Mouse (Mus musculus) stomach, postnatal 0 days (tissue): ENCODE measurements around the gene Gm28230.

Source experiments
- CTCF ChIP-seq: IDR thresholded peaks from 2 replicates; pipeline ENCODE4 v1.5.1; 2016; ENCODE audit warnings: antibody characterized with exemption, low read depth, mild to moderate bottlenecking, moderate library complexity
- EP300 ChIP-seq: optimal IDR thresholded peaks from 2 replicates; pipeline ENCODE3; 2016; ENCODE audit warnings: antibody characterized with exemption

DNA sequence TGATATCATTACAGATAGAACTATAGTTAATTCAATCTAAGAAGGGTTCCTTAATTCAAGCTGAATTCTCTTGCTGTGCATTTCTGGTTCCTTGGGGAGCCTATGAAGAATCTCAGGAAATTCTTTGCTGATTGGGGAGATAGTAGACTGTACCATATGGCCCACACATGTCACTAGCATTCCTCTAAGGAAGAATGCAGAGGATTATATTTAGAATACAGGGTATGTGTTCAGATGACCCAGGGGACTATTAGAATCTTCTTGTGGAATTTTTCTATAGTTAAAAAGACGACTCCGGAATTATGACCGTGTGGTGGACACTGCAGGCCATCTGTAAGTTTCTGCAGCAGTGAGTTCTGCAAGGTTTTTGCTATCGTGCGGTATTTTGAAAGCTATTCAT, 54.9 kb downstream of the Gm28230 start:
- TF ChIP-seq EP300 = no peak
- no peak for TF ChIP-seq CTCF
